Mouse (Mus musculus) hindbrain, embryonic 15.5 days (tissue): Measurements from ENCODE around the gene Mff. TPM values are rescaled to one million over a fixed set of nuclear protein-coding genes. Genes with fewer than 3 reads are reported as not detected.

ENCODE experiments used
- ATAC-seq: fragments of 200-750 bp; cut with Nextera tagmentation; 2 replicates; pipeline ENCODE4 v1.8.0; 2017; ENCODE audit warnings: low read depth, moderate number of reproducible peaks, moderate TSS enrichment; ENCODE audit not compliant: low FRiP score
- H3K27ac ChIP-seq: fragments of 300-500 bp; sonication (generic); replicated peaks from 2 replicates; pipeline ENCODE4 v1.5.1; 2015; ENCODE audit warnings: mild to moderate bottlenecking, inconsistent platforms
- H3K27me3 ChIP-seq: fragments of 300-500 bp; sonication (generic); 2 replicates; pipeline ENCODE4 v1.6.1; 2015; ENCODE audit warnings: control low read depth, inconsistent platforms
- H3K36me3 ChIP-seq: fragments of 300-500 bp; sonication (generic); 2 replicates; pipeline ENCODE4 v1.6.1; 2015; ENCODE audit warnings: control low read depth, inconsistent platforms
- H3K4me1 ChIP-seq: fragments of 300-500 bp; sonication (generic); replicated peaks from 2 replicates; pipeline ENCODE4 v1.6.1; 2015; ENCODE audit warnings: control low read depth, inconsistent platforms
- H3K4me2 ChIP-seq: fragments of 300-500 bp; sonication (generic); 2 replicates; pipeline ENCODE4 v1.6.1; 2015; ENCODE audit warnings: moderate library complexity, mild to moderate bottlenecking, inconsistent platforms
- H3K4me3 ChIP-seq: fragments of 300-500 bp; sonication (generic); 2 replicates; pipeline ENCODE4 v1.5.1; 2015; ENCODE audit warnings: mild to moderate bottlenecking, inconsistent platforms
- H3K9ac ChIP-seq: fragments of 300-500 bp; sonication (generic); 2 replicates; pipeline ENCODE4 v1.6.1; 2015; ENCODE audit warnings: inconsistent platforms
- H3K9me3 ChIP-seq: fragments of 300-500 bp; sonication (generic); 2 replicates; pipeline ENCODE4 v1.6.1; 2016; ENCODE audit warnings: control low read depth, inconsistent platforms
- WGBS: fragments of 180-500 bp; shearing (Covaris S2); methylation state at CpG from one replicate; pipeline ENCODE4 v1.1.7; 2015; 5-methylcytosine and 5-hydroxymethylcytosine counted together
- polyA plus RNA-seq: library from polyadenylated mRNA; unstranded; fragments of >200 nt; fragmentation: Nextera tagmentation; extraction: Ambion mirVana; gene quantifications from 2 replicates; pipeline ENCODE4 v1.2.1, GENCODE M21; 2015

Gene Mff
- polyA plus RNA-seq, 1 experiment from 2014 or later: 374 TPM

GRCm38 (mm10) chr1:82775293-82775692 lies 50.6 kb downstream of the Mff start:
- no peaks in the 10 kb centered on the region for H3K4me1 ChIP-seq
- H3K9me3 ChIP-seq: no peaks in the 10 kb centered on the region
- 94% methylated on average over 4 of the region's 4 CpGs for WGBS
- no peak overlapping the region for H3K27ac ChIP-seq
- H3K4me3 ChIP-seq: no peak overlapping the region
- no peak overlapping the region for H3K4me2 ChIP-seq
- H3K9ac ChIP-seq: no peak overlapping the region
- no peaks in the 10 kb centered on the region for H3K36me3 ChIP-seq
- no peak for ATAC-seq
- H3K27me3 ChIP-seq: no peaks in the 10 kb centered on the region

- H3K9me3 ChIP-seq: no peaks in the 10 kb centered on the region
- no peak overlapping the region for H3K4me3 ChIP-seq
- H3K4me1 ChIP-seq: no peaks in the 10 kb centered on the region
- no peaks in the 10 kb centered on the region for H3K36me3 ChIP-seq
- H3K4me2 ChIP-seq: no peak overlapping the region
- WGBS: 88% methylated on average over 6 of the region's 6 CpGs
- no peak overlapping the region for H3K27ac ChIP-seq
- ATAC-seq: no peak
- no peak overlapping the region for H3K9ac ChIP-seq
- no peaks in the 10 kb centered on the region for H3K27me3 ChIP-seq
These were observed 54.8 kb downstream of the Mff start for GRCm38 (mm10) chr1:82779388-82779966.

GRCm38 (mm10) chr1:82783559-82783958 lies 58.9 kb downstream of the Mff start:
- Histone ChIP-seq H3K4me1 (no peaks in the 10 kb centered on the region), H3K9ac (no peak overlapping the region), H3K4me3 (no peak overlapping the region), H3K4me2 (no peak overlapping the region), H3K9me3 (no peaks in the 10 kb centered on the region), H3K36me3 (no peaks in the 10 kb centered on the region), H3K27me3 (no peaks in the 10 kb centered on the region), H3K27ac (no peak overlapping the region)
- WGBS: 77% methylated on average over 3 of the region's 3 CpGs
- ATAC-seq: no peak

- Histone ChIP-seq H3K36me3 (no peaks in the 10 kb centered on the region), H3K4me2 (no peak overlapping the region), H3K27ac (no peak overlapping the region), H3K9ac (no peak overlapping the region), H3K9me3 (no peaks in the 10 kb centered on the region), H3K4me1 (no peaks in the 10 kb centered on the region), H3K4me3 (no peak overlapping the region), H3K27me3 (no peaks in the 10 kb centered on the region)
- no peak for ATAC-seq
- 84% methylated on average over 6 of the region's 6 CpGs for WGBS
These were observed 60.9 kb downstream of the Mff start for GRCm38 (mm10) chr1:82785546-82785945.

GRCm38 (mm10) chr1:82787414-82787813 lies 62.7 kb downstream of the Mff start:
- Histone ChIP-seq H3K4me2 (no peak overlapping the region), H3K9ac (no peak overlapping the region), H3K36me3 (no peaks in the 10 kb centered on the region), H3K27me3 (no peaks in the 10 kb centered on the region), H3K4me3 (no peak overlapping the region), H3K9me3 (no peaks in the 10 kb centered on the region), H3K27ac (no peak overlapping the region), H3K4me1 (no peaks in the 10 kb centered on the region)
- 1% methylated on average over 2 of the region's 2 CpGs for WGBS
- peak; percentile 86 for ATAC-seq

- no peak; the same call in 1 of the 2 replicates for ATAC-seq
- H3K4me2 ChIP-seq: no peak overlapping the region
- no peaks in the 10 kb centered on the region for H3K4me1 ChIP-seq
- H3K36me3 ChIP-seq: no peaks in the 10 kb centered on the region
- no peak overlapping the region for H3K9ac ChIP-seq
- H3K9me3 ChIP-seq: no peaks in the 10 kb centered on the region
- no peak overlapping the region for H3K4me3 ChIP-seq
- H3K27me3 ChIP-seq: no peaks in the 10 kb centered on the region
- no peak overlapping the region for H3K27ac ChIP-seq
- WGBS: 59% methylated on average over 7 of the region's 7 CpGs
These were observed 63.4 kb downstream of the Mff start for GRCm38 (mm10) chr1:82788070-82788469.

GRCm38 (mm10) chr1:82791105-82791504 lies 66.4 kb downstream of the Mff start:
- Histone ChIP-seq H3K27me3 (no peaks in the 10 kb centered on the region), H3K9ac (no peak overlapping the region), H3K4me2 (no peak overlapping the region), H3K4me3 (no peak overlapping the region), H3K36me3 (no peaks in the 10 kb centered on the region), H3K9me3 (no peaks in the 10 kb centered on the region), H3K27ac (no peak overlapping the region), H3K4me1 (no peaks in the 10 kb centered on the region)
- ATAC-seq: no peak
- WGBS: 73% methylated on average over 11 of the region's 11 CpGs

- H3K4me2 ChIP-seq: no peak overlapping the region
- no peak for ATAC-seq
- H3K36me3 ChIP-seq: no peaks in the 10 kb centered on the region
- 87% methylated on average over 6 of the region's 6 CpGs for WGBS
- no peak overlapping the region for H3K4me3 ChIP-seq
- H3K27me3 ChIP-seq: no peaks in the 10 kb centered on the region
- no peak overlapping the region for H3K9ac ChIP-seq
- H3K9me3 ChIP-seq: no peaks in the 10 kb centered on the region
- no peak overlapping the region for H3K27ac ChIP-seq
- H3K4me1 ChIP-seq: no peaks in the 10 kb centered on the region
These were observed 67.5 kb downstream of the Mff start for GRCm38 (mm10) chr1:82792238-82792637.

GRCm38 (mm10) chr1:82793110-82793509 lies 68.4 kb downstream of the Mff start:
- no peaks in the 10 kb centered on the region for H3K27me3 ChIP-seq
- ATAC-seq: no peak
- no peak overlapping the region for H3K4me3 ChIP-seq
- no peaks in the 10 kb centered on the region for H3K4me1 ChIP-seq
- H3K36me3 ChIP-seq: no peaks in the 10 kb centered on the region
- H3K27ac ChIP-seq: no peak overlapping the region
- H3K4me2 ChIP-seq: no peak overlapping the region
- 92% methylated on average over 3 of the region's 3 CpGs for WGBS
- H3K9ac ChIP-seq: no peak overlapping the region
- H3K9me3 ChIP-seq: no peaks in the 10 kb centered on the region

GRCm38 (mm10) chr1:82793986-82794385 lies 69.3 kb downstream of the Mff start:
- no peak overlapping the region for H3K4me3 ChIP-seq
- H3K27ac ChIP-seq: no peak overlapping the region
- ATAC-seq: no peak
- H3K36me3 ChIP-seq: no peaks in the 10 kb centered on the region
- H3K9ac ChIP-seq: no peak overlapping the region
- no peaks in the 10 kb centered on the region for H3K9me3 ChIP-seq
- no peak overlapping the region for H3K4me2 ChIP-seq
- no peaks in the 10 kb centered on the region for H3K27me3 ChIP-seq
- 44% methylated on average over 4 of the region's 4 CpGs for WGBS
- no peaks in the 10 kb centered on the region for H3K4me1 ChIP-seq

- Histone ChIP-seq H3K4me2 (no peak overlapping the region), H3K9ac (no peak overlapping the region), H3K4me3 (no peak overlapping the region), H3K27me3 (no peaks in the 10 kb centered on the region), H3K9me3 (no peaks in the 10 kb centered on the region), H3K4me1 (no peaks in the 10 kb centered on the region), H3K36me3 (no peaks in the 10 kb centered on the region), H3K27ac (0 out of 2 replicates have a peak overlapping the region, but pooled peaks have one; percentile 30)
- 88% methylated on average over 2 of the region's 2 CpGs for WGBS
- no peak for ATAC-seq
These were observed 70.5 kb downstream of the Mff start for GRCm38 (mm10) chr1:82795211-82795610.

- Histone ChIP-seq H3K4me3 (no peak overlapping the region), H3K27ac (0 out of 2 replicates have a peak overlapping the region, but pooled peaks have one; percentile 30), H3K36me3 (no peaks in the 10 kb centered on the region), H3K9ac (no peak overlapping the region), H3K9me3 (no peaks in the 10 kb centered on the region), H3K4me1 (no peaks in the 10 kb centered on the region), H3K4me2 (no peak overlapping the region), H3K27me3 (no peaks in the 10 kb centered on the region)
- WGBS: 84% methylated on average over 18 of the region's 18 CpGs
- ATAC-seq: no peak
These were observed 71.2 kb downstream of the Mff start for GRCm38 (mm10) chr1:82795702-82796443.
